Mouse (Mus musculus) frontal cortex, postnatal 10 days (tissue): ENCODE measurements at regions not wholly inside any gene's neighbourhood (a gene's known extent, or its start where the extent isn't known, plus 50 kb on each side); places are given as distances from the start of the nearest gene placed in this dataset.

Source experiments
- DNase-seq, 2 experiments: peaks; one replicate each; pipeline ENCODE4 v3.0.0; 2022; ENCODE audit warnings: low spot score in 2 of 2, mixed read lengths in 1 of 2

DNA sequence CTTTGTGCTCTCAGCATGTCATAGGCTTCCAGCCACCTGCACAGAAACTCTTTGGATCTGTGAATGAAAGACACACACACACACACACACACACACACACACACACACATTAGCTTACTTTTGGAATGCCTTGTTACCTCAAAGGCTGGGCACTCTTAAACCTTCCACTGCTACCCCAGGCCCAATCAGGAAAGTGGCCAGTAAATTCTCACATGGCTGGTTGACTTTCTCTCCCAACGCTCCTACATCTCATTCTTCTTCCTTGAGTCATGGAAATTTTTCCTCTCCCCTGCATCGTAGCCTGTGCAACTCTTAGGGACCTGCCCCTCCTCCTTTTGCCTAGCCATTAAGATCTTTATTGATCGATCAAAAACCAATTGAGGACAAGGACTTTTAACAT lies 465.3 kb upstream of the Cpeb2 start:
- no peak for DNase-seq

- peak; percentile 4 to 7 for DNase-seq
Measured at GRCm38 (mm10) chr5:42777120-42777910, 455.7 kb upstream of the Cpeb2 start.

DNA sequence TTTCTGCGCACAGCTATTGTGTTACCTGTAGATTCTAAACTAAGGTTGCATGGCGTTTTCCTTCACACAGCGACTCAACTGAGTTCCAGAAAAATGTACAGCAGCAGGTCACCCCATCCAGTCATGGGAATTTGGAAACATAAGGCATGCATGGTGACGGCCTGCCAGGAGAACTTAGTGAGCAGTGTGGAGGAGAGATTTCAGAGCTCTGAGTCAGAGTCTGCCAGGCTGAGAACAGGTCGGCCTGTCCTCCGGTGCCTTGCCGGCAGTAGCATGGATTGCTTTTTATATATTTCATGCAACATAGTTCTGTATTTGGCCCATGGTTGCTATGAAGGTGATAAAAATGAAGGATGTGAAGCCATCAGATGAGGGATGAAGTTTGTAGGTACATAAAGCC lies 427.0 kb upstream of the Cpeb2 start:
- peak in 1 of 2 experiments; percentile 5 for DNase-seq
